Mouse (Mus musculus) lung, postnatal 25 days (tissue): ENCODE data around the gene Mob3a.
A peak's percentile ranks its signal among the peaks of the same experiment; 100 is the strongest.

Experiments
- DNase-seq: peaks from one replicate; pipeline ENCODE4 v3.0.0; 2022; ENCODE audit warnings: low spot score

Gene Mob3a

GRCm38 (mm10) chr10:80677942-80678436, 23.8 kb downstream of the Mob3a start, which contains the start of gene Mknk2:
Mknk2 (minus strand) TSS chr10:80678112.
- peak; percentile 98 for DNase-seq

DNA sequence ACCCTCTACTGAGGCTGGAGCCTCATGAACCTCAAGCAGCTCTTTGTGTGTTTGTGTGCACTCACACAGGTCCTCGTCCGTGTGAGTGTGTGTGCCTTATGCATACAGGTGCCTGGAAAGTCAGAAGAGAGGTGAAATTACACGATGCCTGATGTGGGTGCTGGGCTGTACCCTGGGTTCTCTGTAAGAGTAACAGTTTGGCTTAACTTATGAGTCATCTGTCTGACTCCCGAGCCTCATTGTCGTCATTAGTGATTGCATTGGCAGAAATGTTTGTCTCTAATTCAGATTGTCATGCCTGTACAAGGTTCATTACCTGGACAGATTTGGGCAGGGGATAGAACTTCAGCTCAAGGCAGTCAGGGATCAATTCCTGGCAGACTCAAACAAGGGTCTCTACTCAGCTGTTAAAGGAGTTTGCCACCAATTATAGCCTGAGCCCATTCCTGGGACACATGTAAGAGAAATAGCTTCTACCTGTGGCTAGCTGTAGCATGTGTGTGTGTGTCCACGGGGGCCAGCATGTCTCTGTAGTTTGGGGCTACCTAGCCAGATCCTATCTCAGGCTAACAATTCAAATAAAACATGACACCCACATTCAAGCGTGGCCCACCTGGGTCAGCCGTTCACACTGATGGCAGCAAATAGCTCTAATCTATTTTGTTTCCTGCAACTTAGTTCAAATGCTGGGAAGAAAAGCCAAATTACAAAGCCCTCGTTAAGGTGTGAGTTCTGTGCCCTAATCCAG, 24.5 kb downstream of the Mob3a start:
- no peak for DNase-seq

- peak; percentile 99 for DNase-seq
Observed at GRCm38 (mm10) chr10:80676198-80676928, 25.4 kb downstream of the Mob3a start.

DNA sequence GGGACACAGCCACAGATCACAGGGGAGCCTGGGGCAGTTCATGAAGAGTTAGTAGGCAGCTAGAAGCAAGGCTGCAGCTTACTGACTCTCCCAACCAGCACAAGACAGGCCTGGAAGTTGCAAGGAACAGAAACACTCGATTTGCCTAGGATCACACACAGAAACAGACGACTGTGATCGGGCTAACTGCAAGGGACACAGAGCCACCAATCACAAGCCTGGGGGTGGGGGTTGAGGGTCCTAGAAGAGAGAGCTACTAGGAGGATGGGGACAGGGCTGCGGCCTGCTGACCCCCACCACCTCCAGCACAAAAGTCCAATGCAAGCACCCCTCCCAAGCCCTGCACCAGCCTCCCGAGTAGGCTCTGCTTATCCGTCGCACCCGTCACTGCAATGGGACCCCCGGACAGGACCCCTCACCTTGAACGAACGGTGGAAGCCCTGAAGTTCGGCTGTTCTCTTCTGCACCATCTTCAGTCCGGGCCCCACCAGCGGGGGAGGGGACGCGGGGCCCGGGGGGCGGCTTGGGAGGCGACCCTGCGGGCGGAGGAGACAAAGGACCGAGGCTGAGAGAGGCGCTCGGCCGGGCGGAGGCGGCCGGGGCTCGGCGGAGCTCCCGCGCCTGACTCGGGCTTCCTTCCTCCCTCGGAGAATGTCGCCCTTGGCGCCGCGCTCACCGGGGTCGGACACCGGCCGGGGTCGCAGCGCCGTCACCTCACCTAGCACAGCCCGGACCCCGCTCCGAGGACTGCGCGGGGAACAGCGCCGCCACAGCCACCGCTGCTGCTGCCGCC, 26.2 kb downstream of the Mob3a start:
- no peak for DNase-seq

DNA sequence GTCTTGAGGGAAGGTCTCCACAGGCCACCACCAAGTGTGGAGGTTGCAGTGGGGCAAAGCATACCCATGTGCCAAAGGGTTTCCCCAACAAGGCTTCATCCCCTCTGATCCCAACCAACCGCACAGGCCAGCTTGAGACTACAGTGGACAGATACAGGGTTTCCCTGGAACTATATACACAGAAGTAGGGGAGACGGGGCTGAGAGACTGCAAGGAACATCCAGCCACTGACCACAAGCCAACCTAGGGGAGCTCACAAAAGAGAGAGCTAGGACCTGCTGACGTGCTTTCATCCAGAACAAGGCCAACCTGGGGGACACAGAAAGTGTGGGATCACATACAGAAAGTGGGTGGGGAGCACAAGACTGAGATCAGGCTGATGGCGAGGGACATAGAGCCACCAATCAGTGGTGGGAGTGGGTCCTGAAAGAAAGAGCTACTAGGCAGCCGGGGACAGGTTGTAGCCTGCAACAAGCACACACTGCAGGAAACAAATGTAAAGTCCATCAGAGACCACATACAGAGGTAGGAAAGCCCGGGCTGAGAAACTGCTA, 26.8 kb downstream of the Mob3a start:
- no peak for DNase-seq

- DNase-seq: peak; percentile 85
Observed at GRCm38 (mm10) chr10:80674161-80674711, 27.5 kb downstream of the Mob3a start.

DNA sequence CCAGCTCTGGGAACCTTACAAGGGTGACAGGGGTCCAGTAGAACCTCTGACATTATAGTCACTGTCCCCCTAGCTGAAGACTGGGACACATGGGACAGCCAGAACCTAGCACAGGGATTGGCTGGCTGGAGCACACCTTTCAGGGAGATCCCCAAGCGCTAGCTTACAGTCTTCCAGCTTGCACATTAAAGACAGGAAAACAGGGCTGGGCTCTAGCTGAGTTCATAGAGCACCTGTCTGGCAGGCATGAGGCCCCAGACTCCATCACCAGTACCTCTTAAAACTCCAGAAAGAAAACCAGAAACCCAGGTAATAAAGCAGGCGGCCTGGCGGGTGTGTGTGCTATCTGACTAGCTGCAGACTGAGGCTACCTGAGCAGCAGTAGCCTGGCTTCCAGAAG, 28.1 kb downstream of the Mob3a start:
- DNase-seq: no peak

GRCm38 (mm10) chr10:80671936-80672690, 29.7 kb downstream of the Mob3a start:
- DNase-seq: no peak

DNA sequence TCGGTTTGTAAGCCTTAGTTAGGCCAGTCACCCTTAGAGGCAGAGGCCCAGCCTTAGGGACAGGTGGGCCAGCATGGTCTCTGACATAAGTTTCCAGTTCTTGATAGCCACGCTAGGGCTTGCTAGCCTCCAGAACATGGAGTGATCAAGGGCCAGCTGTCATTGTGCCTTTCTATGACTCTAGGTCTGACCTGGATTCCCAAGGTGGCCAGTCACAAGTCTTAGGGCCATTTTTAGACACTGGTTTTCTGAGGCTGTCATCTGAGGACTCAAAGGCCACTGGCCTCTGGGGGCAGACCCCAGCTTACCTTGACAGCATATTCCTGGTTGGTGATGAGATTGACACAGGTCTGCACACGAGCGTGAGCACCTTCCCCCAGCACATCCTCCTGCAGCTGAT, 30.5 kb downstream of the Mob3a start:
- no peak for DNase-seq

DNA sequence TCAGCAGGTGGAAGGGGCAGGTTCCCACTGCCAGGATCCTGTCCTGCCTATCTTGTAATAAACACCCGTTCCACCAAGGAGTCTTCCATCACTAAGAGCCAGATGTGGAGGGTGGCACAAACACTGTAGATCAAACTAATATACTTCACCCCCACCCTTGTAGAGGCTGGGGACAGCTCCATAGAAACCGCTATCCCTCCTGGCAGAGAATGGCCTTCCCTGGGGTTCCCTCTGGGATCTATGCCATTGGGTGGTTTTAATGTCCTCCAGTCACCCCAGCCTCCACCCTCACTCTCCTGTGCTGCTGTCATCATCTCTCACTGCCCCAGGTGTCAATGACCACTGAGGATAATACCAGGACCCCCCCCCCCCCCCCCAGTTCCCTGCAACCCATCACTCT, 31.2 kb downstream of the Mob3a start:
- DNase-seq: no peak

- peak; percentile 85 for DNase-seq
Observed at GRCm38 (mm10) chr10:80669737-80670485, 31.9 kb downstream of the Mob3a start.

GRCm38 (mm10) chr10:80669018-80669417, 32.8 kb downstream of the Mob3a start:
- DNase-seq: no peak

GRCm38 (mm10) chr10:80668614-80669013, 33.2 kb downstream of the Mob3a start:
- DNase-seq: peak; percentile 67

- no peak for DNase-seq
Observed at GRCm38 (mm10) chr10:80666837-80667412, 34.9 kb downstream of the Mob3a start.

- no peak for DNase-seq
Observed at GRCm38 (mm10) chr10:80665981-80666733, 35.6 kb downstream of the Mob3a start.

DNA sequence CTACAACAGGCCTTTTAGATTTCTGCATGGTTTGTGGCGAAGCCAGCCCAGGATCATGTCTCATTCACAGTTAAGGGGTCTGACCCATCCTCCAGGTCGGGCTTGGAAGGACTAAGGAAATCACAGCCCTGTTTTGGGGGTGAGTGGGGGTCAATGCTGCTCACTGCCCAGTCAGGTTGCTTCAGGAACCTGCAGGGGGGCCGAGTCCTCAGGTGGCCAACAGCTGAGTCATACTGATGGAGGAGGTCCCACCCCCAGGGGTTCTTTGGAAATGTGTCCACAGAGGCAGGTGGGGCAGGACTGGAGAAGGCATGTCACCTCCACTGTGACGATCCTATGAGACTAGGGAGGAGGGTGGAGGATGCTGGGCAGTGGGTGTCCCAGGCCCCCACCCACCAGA, 36.3 kb downstream of the Mob3a start:
- no peak for DNase-seq

- DNase-seq: peak; percentile 87
Observed at GRCm38 (mm10) chr10:80665016-80665380, 36.8 kb downstream of the Mob3a start.

- peak; percentile 96 for DNase-seq
Observed at GRCm38 (mm10) chr10:80664197-80665015, 37.4 kb downstream of the Mob3a start.
